Mouse (Mus musculus) midbrain, postnatal 0 days (tissue): ENCODE data around the gene Cdc20b. TPM values are rescaled to one million over a fixed set of nuclear protein-coding genes. Genes with fewer than 3 reads are reported as not detected.
A peak's percentile ranks its signal among the peaks of the same experiment; 100 is the strongest.

Experiments
- ATAC-seq: fragments of 200-750 bp; cut with Nextera tagmentation; 2 replicates; pipeline ENCODE4 v1.8.0; 2017; ENCODE audit warnings: moderate number of reproducible peaks, mild to moderate bottlenecking, moderate TSS enrichment, moderate library complexity; ENCODE audit not compliant: low FRiP score
- DNase-seq: peaks from one replicate; pipeline ENCODE4 v3.0.0-alpha.2; 2015; ENCODE audit warnings: low spot score
- H3K27ac ChIP-seq: fragments of 300-500 bp; sonication (generic); 2 replicates; pipeline ENCODE4 v1.5.1; 2014; ENCODE audit warnings: low read depth, mild to moderate bottlenecking, low read length, mixed read lengths
- H3K27me3 ChIP-seq: fragments of 300-500 bp; sonication (generic); 2 replicates; pipeline ENCODE4 v1.6.1; 2014; ENCODE audit warnings: low read length, control low read depth, mixed read lengths; ENCODE audit not compliant: insufficient read depth
- H3K36me3 ChIP-seq: fragments of 300-500 bp; sonication (generic); 2 replicates; pipeline ENCODE4 v1.6.1; 2014; ENCODE audit warnings: low read length, control low read depth, mixed read lengths; ENCODE audit not compliant: insufficient read depth
- H3K4me1 ChIP-seq: fragments of 300-500 bp; sonication (generic); 2 replicates; pipeline ENCODE4 v1.6.1; 2014; ENCODE audit warnings: mild to moderate bottlenecking, control low read depth, antibody characterized with exemption, low read length, mixed read lengths; ENCODE audit not compliant: insufficient read depth
- H3K4me2 ChIP-seq: fragments of 300-500 bp; sonication (generic); 2 replicates; pipeline ENCODE4 v1.6.1; 2014; ENCODE audit warnings: low read depth, mild to moderate bottlenecking, low read length, mixed read lengths; ENCODE audit not compliant: poor library complexity, severe bottlenecking
- H3K4me3 ChIP-seq: fragments of 300-500 bp; sonication (generic); 2 replicates; pipeline ENCODE4 v1.5.1; 2014; ENCODE audit warnings: low read depth, mild to moderate bottlenecking, low read length, moderate library complexity
- H3K9ac ChIP-seq: fragments of 300-500 bp; sonication (generic); replicated peaks from 2 replicates; pipeline ENCODE4 v1.6.1; 2014; ENCODE audit warnings: mild to moderate bottlenecking, low read length, moderate library complexity, mixed read lengths; ENCODE audit not compliant: poor library complexity, severe bottlenecking
- H3K9me3 ChIP-seq: fragments of 300-500 bp; sonication (generic); 2 replicates; pipeline ENCODE4 v1.6.1; 2016; ENCODE audit warnings: low read length, control low read depth
- CTCF ChIP-seq: IDR thresholded peaks from 2 replicates; pipeline ENCODE4 v1.5.1; 2016; ENCODE audit warnings: antibody characterized with exemption, mild to moderate bottlenecking
- WGBS: fragments of 180-500 bp; shearing (Covaris S2); extraction: QIAGEN DNeasy Blood & Tissue Kit; methylation state at CpG from one replicate; pipeline ENCODE4 v1.1.7; 2014; 5-methylcytosine and 5-hydroxymethylcytosine counted together
- polyA plus RNA-seq: library from polyadenylated mRNA; unstranded; fragments of >200 nt; fragmentation: Nextera tagmentation; extraction: Ambion mirVana; gene quantifications from 2 replicates; pipeline ENCODE4 v1.2.1, GENCODE M21; 2015
- total RNA-seq: library from RNA; depleted of rRNA; stranded (reverse); fragments of >200 nt; gene quantifications from 2 replicates; pipeline ENCODE4 v1.2.3, GENCODE M21; 2014

Gene Cdc20b
- total and polyA plus RNA-seq, 2 experiments from 2014 or later: 0.15 to 2.0 TPM

GRCm38 (mm10) chr13:112988866-112989265, 46.0 kb upstream of the Cdc20b start:
- TF ChIP-seq CTCF: no peak
- Histone ChIP-seq H3K27me3 (peaks cover 60% of the 10 kb centered on the region), H3K4me3 (peak overlapping the region; percentile 58), H3K36me3 (no peaks in the 10 kb centered on the region), H3K9ac (no peak overlapping the region), H3K9me3 (no peaks in the 10 kb centered on the region), H3K27ac (no peak overlapping the region), H3K4me2 (peak overlapping the region; percentile 96), H3K4me1 (peaks cover 5% of the 10 kb centered on the region; the same call in 1 of the 2 replicates)
- WGBS: under 1% methylated on average over 19 of the region's 19 CpGs
- no peak for ATAC-seq
- no peak for DNase-seq

DNA sequence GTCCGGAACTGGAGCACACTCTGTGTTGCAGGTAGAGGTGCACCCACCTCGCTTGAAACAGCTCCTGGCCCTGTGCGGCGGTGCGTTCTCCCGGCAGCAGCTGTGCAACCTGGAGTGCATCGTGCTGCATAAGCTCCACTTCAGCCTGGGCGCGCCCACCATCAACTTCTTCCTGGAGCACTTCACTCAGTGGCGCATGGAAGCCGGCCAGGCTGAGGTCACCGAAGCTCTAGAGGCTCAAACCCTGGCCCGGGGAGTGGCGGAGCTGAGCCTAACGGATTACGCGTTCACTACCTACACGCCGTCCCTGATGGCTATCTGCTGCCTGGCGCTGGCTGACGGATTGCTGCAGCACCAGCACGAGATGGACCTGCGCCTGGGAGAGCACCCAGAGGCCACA, 45.4 kb upstream of the Cdc20b start:
- Histone ChIP-seq H3K36me3 (no peaks in the 10 kb centered on the region), H3K4me1 (peaks cover 5% of the 10 kb centered on the region; the same call in 1 of the 2 replicates)

DNA sequence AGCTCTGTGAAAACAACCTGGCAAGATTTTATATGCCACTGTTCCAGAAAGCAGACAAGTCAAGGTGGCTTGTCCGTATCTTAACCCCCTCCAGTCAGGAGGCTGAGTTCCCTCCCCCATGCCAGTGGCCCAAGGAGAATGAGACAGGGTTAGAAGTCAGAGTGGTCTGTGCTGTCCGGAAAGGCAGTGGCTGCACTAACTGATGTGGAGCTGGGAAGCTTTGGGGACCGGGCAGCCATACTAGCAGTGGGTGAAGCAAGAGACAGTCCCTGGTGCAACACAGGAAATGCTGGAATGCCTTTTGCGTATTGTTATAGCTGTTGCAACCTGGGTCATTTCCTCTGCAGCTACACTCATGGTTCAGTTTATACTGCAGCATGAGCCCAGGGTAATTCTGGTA, 44.6 kb upstream of the Cdc20b start:
- no peaks in the 10 kb centered on the region for H3K36me3 ChIP-seq
- no peak overlapping the region for H3K27ac ChIP-seq
- 5% methylated on average over 4 of the region's 4 CpGs for WGBS
- peaks cover 69% of the 10 kb centered on the region for H3K27me3 ChIP-seq
- no peak for TF ChIP-seq CTCF
- ATAC-seq (no peak), DNase-seq (no peak)
- H3K4me2 ChIP-seq: no peak overlapping the region
- no peaks in the 10 kb centered on the region for H3K9me3 ChIP-seq
- no peak overlapping the region for H3K9ac ChIP-seq
- no peak overlapping the region for H3K4me3 ChIP-seq
- H3K4me1 ChIP-seq: peaks cover 5% of the 10 kb centered on the region; the same call in 1 of the 2 replicates

More for the DNA sequence above, 45.4 kb upstream of the Cdc20b start:
- Histone ChIP-seq H3K27me3 (peaks cover 61% of the 10 kb centered on the region), H3K4me3 (peak overlapping the region; percentile 6; the same call in 1 of the 2 replicates), H3K9ac (no peak overlapping the region), H3K27ac (no peak overlapping the region), H3K4me2 (0 out of 2 replicates have a peak overlapping the region, but pooled peaks have one; percentile 15), H3K9me3 (no peaks in the 10 kb centered on the region)
- no peak for ATAC-seq
- no peak for DNase-seq
- no peak for TF ChIP-seq CTCF
- WGBS: under 1% methylated on average over 23 of the region's 23 CpGs

- peaks cover 5% of the 10 kb centered on the region; the same call in 1 of the 2 replicates for H3K4me1 ChIP-seq
- TF ChIP-seq CTCF: no peak
- WGBS: 0% methylated on average over 61 of the region's 63 CpGs
- no peaks in the 10 kb centered on the region for H3K36me3 ChIP-seq
- peak within 1 kb of the TSS; percentile 52 for H3K9ac ChIP-seq
- H3K4me3 ChIP-seq: peak within 1 kb of the TSS; percentile 45
- no peaks in the 10 kb centered on the region for H3K9me3 ChIP-seq
- ATAC-seq: peak; percentile 17; the same call in 1 of the 2 replicates
- peaks cover 79% of the 10 kb centered on the region for H3K27me3 ChIP-seq
- DNase-seq: no peak
- H3K4me2 ChIP-seq: peak within 1 kb of the TSS; percentile 74
- no peak within 1 kb of the TSS for H3K27ac ChIP-seq
Observed at GRCm38 (mm10) chr13:112993531-112994152, 41.3 kb upstream of the Cdc20b start, which contains the start of gene Mcidas. Mcidas (plus strand) TSS chr13:112993845.

DNA sequence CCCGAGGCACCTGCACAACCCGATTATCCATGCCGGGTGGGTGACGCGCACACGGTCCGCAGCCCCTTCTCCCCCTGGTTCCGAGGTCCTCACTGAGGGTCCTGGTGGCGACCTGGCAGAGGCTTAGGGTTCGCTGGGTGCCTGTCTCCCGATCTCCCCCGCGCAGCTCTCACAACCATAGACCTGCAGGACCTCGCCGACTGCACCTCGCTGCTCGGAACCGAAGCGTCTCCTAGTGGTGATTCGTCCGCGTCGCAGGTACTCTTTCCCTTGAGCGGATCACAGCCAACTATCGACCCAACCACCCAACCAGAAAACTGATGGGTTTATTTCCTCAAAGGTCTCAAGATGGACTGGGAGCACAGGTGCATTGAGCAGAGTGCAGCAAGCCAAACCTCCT, 40.7 kb upstream of the Cdc20b start:
- Histone ChIP-seq H3K4me2 (peak overlapping the region; percentile 74), H3K4me1 (peaks cover 5% of the 10 kb centered on the region; the same call in 1 of the 2 replicates), H3K4me3 (peak overlapping the region; percentile 45), H3K36me3 (no peaks in the 10 kb centered on the region), H3K9me3 (no peaks in the 10 kb centered on the region), H3K9ac (peak overlapping the region; percentile 52), H3K27me3 (peaks cover 74% of the 10 kb centered on the region), H3K27ac (no peak overlapping the region)
- TF ChIP-seq CTCF: peak; percentile 80
- 2% methylated on average over 25 of the region's 25 CpGs for WGBS
- DNase-seq (peak; percentile 66), ATAC-seq (peak; percentile 67)

GRCm38 (mm10) chr13:112996407-112996806, 38.5 kb upstream of the Cdc20b start:
- WGBS: 56% methylated on average over 4 of the region's 4 CpGs
- Histone ChIP-seq H3K9ac (no peak overlapping the region), H3K36me3 (no peaks in the 10 kb centered on the region), H3K9me3 (no peaks in the 10 kb centered on the region), H3K27me3 (peaks cover 63% of the 10 kb centered on the region), H3K27ac (no peak overlapping the region), H3K4me2 (no peak overlapping the region), H3K4me1 (peaks cover 5% of the 10 kb centered on the region; the same call in 1 of the 2 replicates), H3K4me3 (no peak overlapping the region)
- DNase-seq: no peak
- no peak for ATAC-seq
- no peak for TF ChIP-seq CTCF
